Mouse (Mus musculus): ENCODE measurements around the gene Smurf1. TPM values are rescaled to one million over a fixed set of nuclear protein-coding genes. Genes with fewer than 3 reads are reported as not detected.

The Smurf1 gene
- total RNA-seq, 1 experiment = 17.9 TPM

DNA sequence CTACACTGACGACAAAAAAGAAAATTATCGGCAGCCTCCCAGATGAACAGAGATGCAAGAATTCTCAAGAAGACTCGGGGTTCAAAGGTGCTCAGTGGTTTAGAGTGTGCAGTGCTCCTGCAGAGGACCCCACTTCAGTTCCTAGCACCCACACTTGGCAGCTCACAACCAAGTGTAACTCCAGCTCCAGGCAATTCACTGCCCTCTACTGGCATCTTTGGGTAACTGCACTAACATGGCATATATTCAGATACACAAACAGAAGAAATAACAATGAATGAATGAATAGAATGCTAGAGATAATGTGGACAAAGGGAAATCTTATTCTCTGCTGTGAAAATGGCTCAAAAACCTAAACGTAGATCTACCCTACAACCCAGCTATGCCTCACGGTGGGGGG lies 19.2 kb upstream of the Smurf1 start:
- peaks cover 0 to 8% of the 10 kb centered on the region in 2 experiments; a peak in 2 of 4 replicates for H3K4me1 ChIP-seq (ENCODE audit: control insufficient read depth in 2 of 2, insufficient read depth in 2 of 2, low read length in 2 of 2, poor library complexity in 1 of 2)
- H3K36me3 ChIP-seq (ENCODE audit: control insufficient read depth, insufficient read depth, low read length, poor library complexity, severe bottlenecking) = no peaks in the 10 kb centered on the region
- in situ Hi-C loops (cut with MboI; ENCODE audit: low sequenced_read_pairs in 2 of 2, unreplicated experiment in 2 of 2) = loop anchor here in 1 of 2 experiments (25.0 kb wide), 1 partner anchor 123 kb away; no protein-coding TSS in a partner anchor
- H3K4me3 ChIP-seq (ENCODE audit: insufficient read depth in 1 of 2, low read depth in 1 of 2, low read length in 2 of 2, poor library complexity in 1 of 2, severe bottlenecking in 1 of 2) = no peak overlapping the region
- DNase-seq (ENCODE audit: low read depth, low spot score) = no peak
- no peaks in the 10 kb centered on the region for H3K9me3 ChIP-seq (ENCODE audit: control insufficient read depth, insufficient read depth, low read depth, low read length)
- TF ChIP-seq ZC3H11A (IDR thresholded peaks at IDR 0.05; ENCODE audit: borderline replicate concordance, low read depth, low read length) (no peak), ZNF384 (IDR thresholded peaks at IDR 0.05; ENCODE audit: low read depth, low read length) (no peak), HCFC1 (IDR thresholded peaks at IDR 0.05; ENCODE audit: borderline replicate concordance, insufficient read depth, low read length) (no peak), CHD2 (IDR thresholded peaks at IDR 0.05; ENCODE audit: low read depth, low read length) (no peak), MAFK (IDR thresholded peaks at IDR 0.05; ENCODE audit: insufficient read depth, low read depth, low read length) (no peak)
- no peak overlapping the region for H3K9ac ChIP-seq (ENCODE audit: insufficient read depth, low read depth, low read length, poor library complexity, severe bottlenecking)
- no peak overlapping the region for H3K27ac ChIP-seq (ENCODE audit: insufficient read depth, low read depth, low read length, poor library complexity, severe bottlenecking)

- Histone ChIP-seq H3K27ac (ENCODE audit: insufficient read depth, low read depth, low read length, poor library complexity, severe bottlenecking) (no peak overlapping the region), H3K9ac (ENCODE audit: insufficient read depth, low read depth, low read length, poor library complexity, severe bottlenecking) (no peak overlapping the region), H3K9me3 (ENCODE audit: control insufficient read depth, insufficient read depth, low read depth, low read length) (no peaks in the 10 kb centered on the region), H3K4me3 (ENCODE audit: insufficient read depth in 1 of 2, low read depth in 1 of 2, low read length in 2 of 2, poor library complexity in 1 of 2, severe bottlenecking in 1 of 2) (no peak overlapping the region), H3K4me1 (ENCODE audit: control insufficient read depth in 2 of 2, insufficient read depth in 2 of 2, low read length in 2 of 2, poor library complexity in 1 of 2) (peaks cover 0 to 11% of the 10 kb centered on the region in 2 experiments; a peak in 2 of 4 replicates), H3K36me3 (ENCODE audit: control insufficient read depth, insufficient read depth, low read length, poor library complexity, severe bottlenecking) (no peaks in the 10 kb centered on the region)
- no peak for TF ChIP-seq MAFK (IDR thresholded peaks at IDR 0.05; ENCODE audit: insufficient read depth, low read depth, low read length)
- TF ChIP-seq CHD2 (IDR thresholded peaks at IDR 0.05; ENCODE audit: low read depth, low read length) = no peak
- no peak for TF ChIP-seq ZNF384 (IDR thresholded peaks at IDR 0.05; ENCODE audit: low read depth, low read length)
- no peak for TF ChIP-seq HCFC1 (IDR thresholded peaks at IDR 0.05; ENCODE audit: borderline replicate concordance, insufficient read depth, low read length)
- TF ChIP-seq ZC3H11A (IDR thresholded peaks at IDR 0.05; ENCODE audit: borderline replicate concordance, low read depth, low read length) = no peak
- in situ Hi-C loops (cut with MboI; ENCODE audit: low sequenced_read_pairs in 2 of 2, unreplicated experiment in 2 of 2) = loop anchor here in 1 of 2 experiments (25.0 kb wide), 1 partner anchor 121 kb away; no protein-coding TSS in a partner anchor
- no peak for DNase-seq (ENCODE audit: low read depth, low spot score)
Measured at GRCm38 (mm10) chr5:144983227-144983626, 17.6 kb upstream of the Smurf1 start.

GRCm38 (mm10) chr5:144979110-144979509 lies 13.5 kb upstream of the Smurf1 start:
- no peak overlapping the region for H3K9ac ChIP-seq (ENCODE audit: insufficient read depth, low read depth, low read length, poor library complexity, severe bottlenecking)
- TF ChIP-seq HCFC1 (IDR thresholded peaks at IDR 0.05; ENCODE audit: borderline replicate concordance, insufficient read depth, low read length) = no peak
- TF ChIP-seq CHD2 (IDR thresholded peaks at IDR 0.05; ENCODE audit: low read depth, low read length) = no peak
- TF ChIP-seq MAFK (IDR thresholded peaks at IDR 0.05; ENCODE audit: insufficient read depth, low read depth, low read length) = no peak
- no peak for TF ChIP-seq ZC3H11A (IDR thresholded peaks at IDR 0.05; ENCODE audit: borderline replicate concordance, low read depth, low read length)
- no peak for TF ChIP-seq ZNF384 (IDR thresholded peaks at IDR 0.05; ENCODE audit: low read depth, low read length)
- no peaks in the 10 kb centered on the region for H3K36me3 ChIP-seq (ENCODE audit: control insufficient read depth, insufficient read depth, low read length, poor library complexity, severe bottlenecking)
- H3K9me3 ChIP-seq (ENCODE audit: control insufficient read depth, insufficient read depth, low read depth, low read length) = no peaks in the 10 kb centered on the region
- DNase-seq (ENCODE audit: low read depth, low spot score) = no peak
- in situ Hi-C loops (cut with MboI; ENCODE audit: low sequenced_read_pairs in 2 of 2, unreplicated experiment in 2 of 2) = loop anchor here in 1 of 2 experiments (25.0 kb wide), 1 partner anchor 117 kb away; no protein-coding TSS in a partner anchor
- peaks cover 0 to 5% of the 10 kb centered on the region in 2 experiments; a peak in 1 of 4 replicates for H3K4me1 ChIP-seq (ENCODE audit: control insufficient read depth in 2 of 2, insufficient read depth in 2 of 2, low read length in 2 of 2, poor library complexity in 1 of 2)
- H3K4me3 ChIP-seq (ENCODE audit: insufficient read depth in 1 of 2, low read depth in 1 of 2, low read length in 2 of 2, poor library complexity in 1 of 2, severe bottlenecking in 1 of 2) = no peak overlapping the region
- H3K27ac ChIP-seq (ENCODE audit: insufficient read depth, low read depth, low read length, poor library complexity, severe bottlenecking) = no peak overlapping the region

DNA sequence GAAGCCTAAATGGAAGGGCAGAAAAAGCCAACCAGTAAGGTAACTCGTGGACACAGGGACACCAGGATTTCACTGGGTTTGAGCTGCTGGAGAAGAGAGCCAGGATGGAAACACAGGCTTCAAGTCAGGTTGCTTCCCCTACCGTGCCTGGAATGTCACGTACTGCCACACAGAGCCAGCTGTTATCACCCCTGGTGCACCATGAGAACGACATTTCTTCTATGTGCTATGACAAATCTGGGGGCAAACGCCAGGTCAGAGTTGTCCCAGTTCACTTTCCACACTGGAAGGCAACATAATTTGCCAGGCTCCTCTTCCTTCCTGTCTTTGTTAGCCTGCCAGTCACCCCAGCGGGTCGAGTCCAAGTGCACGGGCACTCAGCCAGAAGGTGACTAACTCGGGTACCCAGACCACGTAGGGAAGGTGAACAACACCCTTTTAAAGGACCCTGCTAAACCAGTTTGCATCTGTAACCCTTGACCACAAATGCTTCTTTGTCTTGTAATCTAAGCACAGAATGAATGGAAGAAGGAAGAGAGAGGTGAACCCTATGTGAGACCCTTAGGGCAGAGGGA lies 13.0 kb upstream of the Smurf1 start:
- in situ Hi-C loops (cut with MboI; ENCODE audit: low sequenced_read_pairs in 2 of 2, unreplicated experiment in 2 of 2) = loop anchor here in 1 of 2 experiments (25.0 kb wide), 1 partner anchor 116 kb away; no protein-coding TSS in a partner anchor
- Histone ChIP-seq H3K4me3 (ENCODE audit: insufficient read depth in 1 of 2, low read depth in 1 of 2, low read length in 2 of 2, poor library complexity in 1 of 2, severe bottlenecking in 1 of 2) (no peak overlapping the region), H3K4me1 (ENCODE audit: control insufficient read depth in 2 of 2, insufficient read depth in 2 of 2, low read length in 2 of 2, poor library complexity in 1 of 2) (peaks cover 0 to 5% of the 10 kb centered on the region in 2 experiments; a peak in 1 of 4 replicates), H3K9me3 (ENCODE audit: control insufficient read depth, insufficient read depth, low read depth, low read length) (no peaks in the 10 kb centered on the region), H3K27ac (ENCODE audit: insufficient read depth, low read depth, low read length, poor library complexity, severe bottlenecking) (no peak overlapping the region), H3K9ac (ENCODE audit: insufficient read depth, low read depth, low read length, poor library complexity, severe bottlenecking) (no peak overlapping the region), H3K36me3 (ENCODE audit: control insufficient read depth, insufficient read depth, low read length, poor library complexity, severe bottlenecking) (no peaks in the 10 kb centered on the region)
- TF ChIP-seq ZC3H11A (IDR thresholded peaks at IDR 0.05; ENCODE audit: borderline replicate concordance, low read depth, low read length) = no peak
- DNase-seq (ENCODE audit: low read depth, low spot score) = no peak

Data from ES-E14 (cell line).